Mouse (Mus musculus) CH12.LX (cell line): ENCODE measurements around the gene Golm1. TPM values are rescaled to one million over a fixed set of nuclear protein-coding genes. Genes with fewer than 3 reads are reported as not detected.

Source experiments
- DNase-seq: peaks from one replicate; pipeline ENCODE4 v3.0.0-alpha.2; 2013; ENCODE audit errors: extremely low read depth
- H3K27ac ChIP-seq: 2 replicates; pipeline ENCODE4 v1.5.1; 2012; ENCODE audit warnings: low read depth, mild to moderate bottlenecking, control low read depth, moderate library complexity; ENCODE audit not compliant: insufficient read depth
- H3K27me3 ChIP-seq: replicated peaks from 2 replicates; pipeline ENCODE3; 2012; ENCODE audit warnings: inconsistent platforms
- H3K36me3 ChIP-seq, 2 experiments: replicated peaks in 1 of 2; 2 replicates each; pipeline versions ENCODE3 to v1.6.1; 2012; ENCODE audit warnings: inconsistent platforms in 1 of 2, low read length in 1 of 2, mild to moderate bottlenecking in 1 of 2, mixed read lengths in 1 of 2, moderate library complexity in 1 of 2; ENCODE audit not compliant: control insufficient read depth in 1 of 2, insufficient read depth in 1 of 2
- H3K4me1 ChIP-seq, 2 experiments: 2 replicates each; pipeline ENCODE4 v1.6.1; 2012; ENCODE audit warnings: inconsistent platforms in 1 of 2, moderate library complexity in 1 of 2; ENCODE audit not compliant: insufficient read depth in 2 of 2, control insufficient read depth in 1 of 2
- H3K4me2 ChIP-seq: 2 replicates; pipeline ENCODE4 v1.6.1; 2012; ENCODE audit warnings: low read depth, mild to moderate bottlenecking, control low read depth; ENCODE audit not compliant: poor library complexity, insufficient read depth, severe bottlenecking
- H3K4me3 ChIP-seq, 3 experiments: fragments of 150-350 bp in 1 of 3; sonication (generic) in 1 of 3; replicated peaks in 1 of 3; 2 replicates each; pipeline versions ENCODE3 to v1.5.1; 2011 to 2012; ENCODE audit warnings: low read depth in 2 of 3, low read length in 2 of 3, mild to moderate bottlenecking in 2 of 3, moderate library complexity in 2 of 3, control low read depth in 1 of 3, improper control_type of control experiment in 1 of 3, inconsistent platforms in 1 of 3, mixed read lengths in 1 of 3; ENCODE audit not compliant: poor library complexity in 1 of 3
- H3K79me2 ChIP-seq: replicated peaks from 2 replicates; pipeline ENCODE4 v1.6.1; 2012; ENCODE audit warnings: mild to moderate bottlenecking, moderate library complexity; ENCODE audit not compliant: control insufficient read depth, poor library complexity, insufficient read depth, severe bottlenecking; ENCODE audit errors: extremely low read depth
- H3K9ac ChIP-seq: 2 replicates; pipeline ENCODE4 v1.6.1; 2012; ENCODE audit warnings: low read depth, mild to moderate bottlenecking, control low read depth, moderate library complexity; ENCODE audit not compliant: insufficient read depth
- H3K9me3 ChIP-seq: replicated peaks from 2 replicates; pipeline ENCODE3; 2012; ENCODE audit warnings: low read length, inconsistent platforms, mixed read lengths
- CTCF ChIP-seq, 2 experiments: IDR thresholded peaks in 1 of 2; conservative IDR thresholded peaks in 1 of 2; 2 replicates each; pipeline ENCODE4 v1.5.1; 2011 to 2012; ENCODE audit warnings: low read depth in 2 of 2, low read length in 2 of 2, improper control_type of control experiment in 1 of 2, inconsistent platforms in 1 of 2, mild to moderate bottlenecking in 1 of 2, moderate library complexity in 1 of 2
- ELF1 ChIP-seq: IDR thresholded peaks from 2 replicates; pipeline ENCODE4 v1.6.1; 2014; ENCODE audit warnings: low read depth, mild to moderate bottlenecking, inconsistent platforms, low read length, improper control_type of control experiment
- EP300 ChIP-seq: IDR thresholded peaks from 2 replicates; pipeline ENCODE4 v1.6.1; 2011; ENCODE audit warnings: low read length, improper control_type of control experiment
- ETS1 ChIP-seq: conservative IDR thresholded peaks from 2 replicates; pipeline ENCODE4 v1.6.1; 2012; ENCODE audit warnings: low read depth, mild to moderate bottlenecking, inconsistent platforms, low read length, improper control_type of control experiment, moderate library complexity
- GABPA ChIP-seq: IDR thresholded peaks from 2 replicates; pipeline ENCODE4 v1.6.1; 2012; ENCODE audit warnings: low read depth, low read length, improper control_type of control experiment, inconsistent platforms; ENCODE audit not compliant: insufficient replicate concordance
- HCFC1 ChIP-seq: IDR thresholded peaks from 2 replicates; pipeline ENCODE4 v1.6.1; 2012; ENCODE audit warnings: low read depth, mild to moderate bottlenecking, inconsistent platforms, low read length, improper control_type of control experiment
- IRF4 ChIP-seq: IDR thresholded peaks from 2 replicates; pipeline ENCODE4 v1.6.1; 2014; ENCODE audit warnings: low read depth, mild to moderate bottlenecking, inconsistent platforms, low read length, improper control_type of control experiment
- KAT2A ChIP-seq: IDR thresholded peaks from 2 replicates; pipeline ENCODE4 v1.6.1; 2012; ENCODE audit warnings: low read length, improper control_type of control experiment, inconsistent platforms; ENCODE audit not compliant: insufficient replicate concordance
- MAFK ChIP-seq: IDR thresholded peaks from 2 replicates; pipeline ENCODE4 v1.6.1; 2011; ENCODE audit warnings: low read length, improper control_type of control experiment; ENCODE audit not compliant: insufficient replicate concordance
- MAX ChIP-seq: IDR thresholded peaks from 2 replicates; pipeline ENCODE4 v1.6.1; 2011; ENCODE audit warnings: low read length, improper control_type of control experiment
- MXI1 ChIP-seq: IDR thresholded peaks from 2 replicates; pipeline ENCODE4 v1.6.1; 2011; ENCODE audit warnings: mild to moderate bottlenecking, low read depth, low read length, improper control_type of control experiment
- MYC ChIP-seq: IDR thresholded peaks from 2 replicates; pipeline ENCODE4 v1.6.1; 2011; ENCODE audit warnings: low read depth, mild to moderate bottlenecking, improper control_type of control experiment, low read length
- NELFE ChIP-seq: IDR thresholded peaks from 2 replicates; pipeline ENCODE4 v1.6.1; 2011; ENCODE audit warnings: low read depth, low read length, improper control_type of control experiment
- POLR2A ChIP-seq: IDR thresholded peaks from 2 replicates; pipeline ENCODE4 v1.6.1; 2011; ENCODE audit warnings: low read depth, mild to moderate bottlenecking, improper control_type of control experiment, low read length
- RAD21 ChIP-seq: IDR thresholded peaks from 2 replicates; pipeline ENCODE4 v1.6.1; 2011; ENCODE audit warnings: low read depth, mild to moderate bottlenecking, low read length, improper control_type of control experiment, moderate library complexity
- SMC3 ChIP-seq: IDR thresholded peaks from 2 replicates; pipeline ENCODE4 v1.6.1; 2011; ENCODE audit warnings: low read depth, low read length, improper control_type of control experiment
- UBTF ChIP-seq: IDR thresholded peaks from 2 replicates; pipeline ENCODE4 v1.6.1; 2012; ENCODE audit warnings: low read depth, mild to moderate bottlenecking, inconsistent platforms, low read length, improper control_type of control experiment, moderate library complexity
- dilution Hi-C: fragments of 300-500 bp; cut with MboI; formaldehyde crosslinking; loops from 2 replicates; pipeline ENCODE4 v1.14.3; 2020; ENCODE audit warnings: low sequenced_read_pairs; ENCODE audit not compliant: extremely low pct_unique_long_range_greater_than_20kb, extremely low pct_ligation_motif_present
- in situ Hi-C: fragments of 300-500 bp; cut with MboI; formaldehyde crosslinking; loops from 3 replicates; pipeline ENCODE4 v1.14.3; 2019; ENCODE audit warnings: low sequenced_read_pairs, low pct_ligation_motif_present, low pct_unique_long_range_greater_than_20kb, mixed read lengths
- polyA plus RNA-seq: library from polyadenylated mRNA; unstranded; fragments of >175 nt; gene quantifications from 2 replicates; pipeline ENCODE4 v1.2.1, GENCODE M21; 2012; ENCODE audit warnings: low read depth; ENCODE audit not compliant: insufficient read length
- total RNA-seq, 2 experiments: library from RNA; depleted of rRNA; stranded (reverse); fragments of 300-350 nt in 1 of 2; fragments of >200 nt in 1 of 2; gene quantifications; 2 replicates each; pipeline ENCODE4 v1.2.3; 2012 to 2014

The Golm1 gene
- total and polyA plus RNA-seq, 3 experiments = 14.3 to 18.9 (median 17.4) TPM

- dilution Hi-C loops = no loop called here
- Histone ChIP-seq H3K79me2 (no peaks in the 10 kb centered on the region), H3K9ac (no peak within 1 kb of the TSS), H3K4me2 (no peak within 1 kb of the TSS), H3K27me3 (peaks cover 5% of the 10 kb centered on the region), H3K4me3 (no peak within 1 kb of the TSS), H3K9me3 (peaks cover 3% of the 10 kb centered on the region), H3K4me1 (no peaks in the 10 kb centered on the region), H3K36me3 (no peaks in the 10 kb centered on the region), H3K27ac (no peak within 1 kb of the TSS)
- in situ Hi-C loops = no loop called here
- no peak for TF ChIP-seq MAX
- TF ChIP-seq MXI1 = no peak
- no peak for TF ChIP-seq IRF4
- no peak for TF ChIP-seq MAFK
- TF ChIP-seq UBTF = no peak
- no peak for TF ChIP-seq GABPA
- no peak for DNase-seq
These were observed 18.4 kb upstream of the Golm1 start, which contains the start of gene 4921517D22Rik for GRCm38 (mm10) chr13:59694008-59694407. 4921517D22Rik (minus strand) TSS chr13:59694108.

DNA sequence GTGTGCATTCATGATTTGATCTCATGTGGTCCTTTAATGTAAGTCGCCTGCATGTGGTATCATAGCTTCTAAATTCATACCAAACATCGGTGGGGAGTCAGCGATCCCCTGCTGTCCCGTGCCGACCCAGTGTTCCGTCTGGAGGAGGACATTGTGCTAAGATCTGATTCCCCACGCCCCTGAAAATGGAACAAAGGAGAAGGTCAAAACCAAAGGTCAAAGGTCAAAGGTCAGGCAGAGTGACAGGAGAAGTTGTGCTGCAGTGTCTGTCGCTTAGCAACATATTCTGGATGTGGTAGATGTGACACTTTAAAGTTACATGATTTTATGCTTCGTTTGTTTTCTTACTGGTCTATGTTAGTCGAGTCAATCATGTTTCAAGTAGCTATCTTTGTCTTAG lies 15.9 kb upstream of the Golm1 start:
- no peaks in the 10 kb centered on the region for H3K4me1 ChIP-seq
- no peak overlapping the region for H3K27ac ChIP-seq
- TF ChIP-seq NELFE (no peak), MYC (no peak)
- H3K9me3 ChIP-seq = peaks cover 3% of the 10 kb centered on the region
- H3K27me3 ChIP-seq = peaks cover 5% of the 10 kb centered on the region
- no peaks in the 10 kb centered on the region for H3K36me3 ChIP-seq
- no peak overlapping the region for H3K4me3 ChIP-seq
- dilution Hi-C loops = no loop called here
- H3K4me2 ChIP-seq = no peak overlapping the region
- no peak overlapping the region for H3K9ac ChIP-seq
- no peaks in the 10 kb centered on the region for H3K79me2 ChIP-seq
- no peak for DNase-seq
- in situ Hi-C loops = no loop called here

- Histone ChIP-seq H3K4me3 (no peak overlapping the region), H3K4me1 (no peaks in the 10 kb centered on the region; a peak in 1 of 4 replicates), H3K27ac (no peak overlapping the region), H3K27me3 (peaks cover 5% of the 10 kb centered on the region), H3K79me2 (no peaks in the 10 kb centered on the region), H3K9me3 (peaks cover 3% of the 10 kb centered on the region), H3K9ac (no peak overlapping the region), H3K36me3 (no peaks in the 10 kb centered on the region)
- no peak for DNase-seq
- in situ Hi-C loops = no loop called here
- dilution Hi-C loops = no loop called here
- TF ChIP-seq KAT2A = no peak
- no peak for TF ChIP-seq ELF1
- TF ChIP-seq MXI1 = no peak
- peak; percentile 24 for TF ChIP-seq RAD21
- no peak for TF ChIP-seq HCFC1
- TF ChIP-seq SMC3 = peak; percentile 45
- TF ChIP-seq ETS1 = no peak
- TF ChIP-seq EP300 = no peak
- peak in 1 of 2 experiments; percentile 45; a peak in 2 of 4 replicates for TF ChIP-seq CTCF (conservative IDR thresholded peaks at IDR 0.05 in 1 of 2, IDR thresholded peaks at IDR 0.05 in 1 of 2; ENCODE audit: low read depth in 2 of 2, low read length in 2 of 2)
- TF ChIP-seq UBTF = no peak
- TF ChIP-seq POLR2A = no peak
- TF ChIP-seq, all 38 proteins: peak for 3
- no peak overlapping the region for H3K4me2 ChIP-seq
These were observed 15.0 kb upstream of the Golm1 start for GRCm38 (mm10) chr13:59690576-59690975.
